Mouse (Mus musculus): ENCODE data around the gene Arl6. TPM values are rescaled to one million over a fixed set of nuclear protein-coding genes. Genes with fewer than 3 reads are reported as not detected.

Arl6 gene
- polyA plus RNA-seq (2012; rRNA removed), result 0.93 and 0.97 TPM in 2 replicates

DNA sequence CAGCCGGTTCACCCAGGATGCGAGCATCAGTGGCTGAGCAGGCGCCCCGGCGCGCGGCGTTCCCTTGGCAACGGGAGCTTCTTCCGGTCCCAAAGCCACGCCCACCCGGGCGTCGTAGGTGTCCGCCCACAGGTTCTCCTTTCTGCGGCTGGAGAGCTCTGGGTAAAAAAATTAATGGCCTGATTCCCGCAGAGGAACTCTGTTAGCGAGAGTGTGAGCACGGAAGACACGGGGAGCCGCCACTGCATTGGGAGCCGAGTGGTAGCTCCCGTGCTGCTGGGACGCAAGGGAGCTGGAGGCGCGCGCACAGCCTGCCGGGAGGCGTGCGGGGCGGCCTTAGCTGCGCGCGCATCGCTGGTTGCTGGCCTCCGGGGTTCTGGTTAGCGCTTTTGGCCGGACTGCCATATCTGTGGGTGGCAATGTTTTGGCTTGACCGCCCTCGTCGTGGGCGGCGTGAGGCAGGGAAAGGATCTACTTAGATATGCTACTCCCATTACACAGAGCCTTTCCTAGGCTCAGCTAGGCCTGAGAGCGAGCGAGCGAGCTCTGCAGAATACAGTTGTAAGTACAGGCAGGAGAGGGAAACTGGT lies at the start of gene Arl6:
Arl6 (minus strand) TSS at position 290 of the 590 bp plus-strand sequence.
- Histone ChIP-seq H3K36me3 (ENCODE audit: control insufficient read depth, insufficient read depth, low read length) (no peaks in the 10 kb centered on the region), H3K4me1 (replicated peaks; ENCODE audit: control insufficient read depth, insufficient read depth, low read length) (peaks cover 5% of the 10 kb centered on the region; the same call in 1 of the 2 replicates), H3K4me3 (ENCODE audit: control insufficient read depth, insufficient read depth, low read length) (peak within 1 kb of the TSS; percentile 64), H3K27me3 (ENCODE audit: control insufficient read depth, insufficient read depth, low read length) (no peaks in the 10 kb centered on the region), H3K27ac (ENCODE audit: control insufficient read depth, insufficient read depth, low read length) (no peak within 1 kb of the TSS)
- no peak for TF ChIP-seq POLR2A (IDR thresholded peaks at IDR 0.05; ENCODE audit: control insufficient read depth, extremely low read depth, insufficient read depth, low read length, poor library complexity)
- peak; percentile 90 for DNase-seq
- WGBS, result 1% methylated on average over 46 of the region's 46 CpGs

DNA sequence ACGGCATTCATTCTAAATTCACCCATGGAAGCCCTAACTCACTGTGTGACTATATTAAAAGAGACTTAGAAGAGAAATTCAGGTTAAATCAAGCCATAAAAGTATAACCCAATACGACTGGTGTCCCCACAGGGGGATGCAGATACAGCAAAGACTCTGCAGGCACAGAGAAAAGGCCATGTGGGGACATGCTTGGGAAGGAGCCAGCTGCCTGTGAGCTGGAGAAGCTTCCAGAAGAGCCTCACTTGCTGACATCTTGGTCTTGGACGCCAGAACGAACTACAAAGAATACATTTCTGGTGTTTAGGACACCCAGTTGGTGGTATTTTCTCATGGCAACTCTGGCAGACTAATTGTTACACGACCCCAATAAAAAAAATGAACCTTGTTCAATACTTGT lies 45.9 kb upstream of the Arl6 start:
- no peak overlapping the region for H3K27ac ChIP-seq (ENCODE audit: control insufficient read depth, insufficient read depth, low read length)
- TF ChIP-seq POLR2A (IDR thresholded peaks at IDR 0.05; ENCODE audit: control insufficient read depth, extremely low read depth, insufficient read depth, low read length, poor library complexity), result no peak
- no peak for TF ChIP-seq CTCF (IDR thresholded peaks at IDR 0.05; ENCODE audit: borderline replicate concordance, control insufficient read depth, extremely low read depth, insufficient read depth, low read length, poor library complexity)
- no peak for DNase-seq
- no peak overlapping the region for H3K4me3 ChIP-seq (ENCODE audit: control insufficient read depth, insufficient read depth, low read length)
- no peaks in the 10 kb centered on the region for H3K4me1 ChIP-seq (replicated peaks; ENCODE audit: control insufficient read depth, insufficient read depth, low read length)
- WGBS, result 75% methylated on average over 5 of the region's 5 CpGs
- no peaks in the 10 kb centered on the region for H3K27me3 ChIP-seq (ENCODE audit: control insufficient read depth, insufficient read depth, low read length)
- H3K36me3 ChIP-seq (ENCODE audit: control insufficient read depth, insufficient read depth, low read length), result no peaks in the 10 kb centered on the region

DNA sequence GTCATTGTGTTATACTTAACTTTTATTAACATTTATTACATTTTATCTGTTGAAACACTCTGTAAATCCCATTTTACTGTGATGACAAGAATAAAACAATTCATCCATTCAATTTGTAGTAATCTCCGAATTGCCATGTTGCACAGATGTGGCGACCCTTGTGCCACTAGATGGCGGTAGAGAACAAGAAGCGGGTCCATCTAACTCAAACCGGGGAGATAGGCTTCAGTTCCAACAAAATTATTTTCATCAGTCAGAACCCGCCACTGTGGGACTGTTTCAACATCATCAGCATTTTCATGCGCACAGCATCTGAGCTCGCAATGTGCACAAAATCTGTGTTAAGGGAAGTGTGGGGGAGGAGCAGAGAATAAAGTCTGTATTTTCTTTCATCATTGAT lies 44.2 kb upstream of the Arl6 start:
- no peaks in the 10 kb centered on the region for H3K27me3 ChIP-seq (ENCODE audit: control insufficient read depth, insufficient read depth, low read length)
- no peaks in the 10 kb centered on the region for H3K4me1 ChIP-seq (replicated peaks; ENCODE audit: control insufficient read depth, insufficient read depth, low read length)
- peak; percentile 37 for DNase-seq
- TF ChIP-seq POLR2A (IDR thresholded peaks at IDR 0.05; ENCODE audit: control insufficient read depth, extremely low read depth, insufficient read depth, low read length, poor library complexity), result no peak
- TF ChIP-seq CTCF (IDR thresholded peaks at IDR 0.05; ENCODE audit: borderline replicate concordance, control insufficient read depth, extremely low read depth, insufficient read depth, low read length, poor library complexity), result no peak
- H3K27ac ChIP-seq (ENCODE audit: control insufficient read depth, insufficient read depth, low read length), result no peak overlapping the region
- H3K36me3 ChIP-seq (ENCODE audit: control insufficient read depth, insufficient read depth, low read length), result no peaks in the 10 kb centered on the region
- no peak overlapping the region for H3K4me3 ChIP-seq (ENCODE audit: control insufficient read depth, insufficient read depth, low read length)
- WGBS, result 7% methylated on average over 8 of the region's 8 CpGs

DNA sequence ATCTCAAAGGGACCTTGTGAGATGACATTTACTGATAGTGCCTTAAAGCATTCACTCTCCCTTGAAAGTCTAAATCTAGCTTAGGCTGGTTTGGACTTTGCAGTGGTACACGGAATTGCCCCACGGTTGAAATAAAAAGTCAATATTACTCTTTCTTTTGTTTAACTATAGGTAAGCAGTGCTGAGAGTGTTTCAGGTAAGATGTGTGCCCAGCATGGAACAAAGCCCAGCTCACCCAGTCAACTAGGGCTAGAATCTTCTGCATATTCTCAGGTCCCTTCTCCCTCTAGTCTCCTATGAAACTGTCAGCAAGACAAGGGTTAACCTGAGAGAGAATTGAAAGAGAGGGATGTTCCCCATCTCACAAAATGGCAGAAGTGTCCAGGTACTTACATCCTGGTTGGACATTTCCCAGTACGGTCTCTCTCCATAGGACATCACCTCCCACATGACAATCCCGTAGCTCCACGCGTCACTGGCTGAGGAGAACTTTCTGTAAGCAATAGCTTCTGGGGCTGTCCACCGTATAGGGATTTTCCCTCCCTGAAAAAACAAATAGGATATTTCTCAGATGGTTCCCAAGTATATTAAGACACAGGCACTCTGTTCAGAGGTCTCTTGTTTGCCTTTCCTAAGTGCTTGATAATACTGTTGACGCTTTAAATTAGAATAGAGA lies 43.2 kb upstream of the Arl6 start:
- no peak for TF ChIP-seq CTCF (IDR thresholded peaks at IDR 0.05; ENCODE audit: borderline replicate concordance, control insufficient read depth, extremely low read depth, insufficient read depth, low read length, poor library complexity)
- TF ChIP-seq POLR2A (IDR thresholded peaks at IDR 0.05; ENCODE audit: control insufficient read depth, extremely low read depth, insufficient read depth, low read length, poor library complexity), result no peak
- Histone ChIP-seq H3K27ac (ENCODE audit: control insufficient read depth, insufficient read depth, low read length) (no peak overlapping the region), H3K4me3 (ENCODE audit: control insufficient read depth, insufficient read depth, low read length) (no peak overlapping the region), H3K36me3 (ENCODE audit: control insufficient read depth, insufficient read depth, low read length) (no peaks in the 10 kb centered on the region), H3K27me3 (ENCODE audit: control insufficient read depth, insufficient read depth, low read length) (no peaks in the 10 kb centered on the region), H3K4me1 (replicated peaks; ENCODE audit: control insufficient read depth, insufficient read depth, low read length) (no peaks in the 10 kb centered on the region)
- WGBS, result 89% methylated on average over 8 of the region's 8 CpGs
- no peak for DNase-seq

DNA sequence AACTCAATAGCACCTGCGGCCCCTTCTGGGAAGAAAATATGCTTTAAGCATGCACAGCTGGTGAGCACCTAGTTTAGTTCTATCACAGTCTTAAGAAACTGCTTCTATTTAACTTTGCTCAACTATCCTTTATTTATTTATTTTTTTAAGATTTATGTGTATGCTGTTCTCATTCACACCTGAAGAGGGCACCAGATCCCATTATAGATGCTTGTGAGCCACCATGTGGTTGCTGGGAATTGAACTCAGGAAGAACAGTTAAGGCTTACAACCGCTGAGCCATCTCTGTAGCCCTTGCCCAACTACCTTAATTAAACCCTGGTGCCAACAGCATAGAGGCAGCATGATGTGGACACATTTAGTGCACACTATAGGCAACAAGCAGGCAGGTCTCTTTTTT lies 27.7 kb upstream of the Arl6 start:
- Histone ChIP-seq H3K27me3 (ENCODE audit: control insufficient read depth, insufficient read depth, low read length) (no peaks in the 10 kb centered on the region), H3K36me3 (ENCODE audit: control insufficient read depth, insufficient read depth, low read length) (no peaks in the 10 kb centered on the region), H3K4me3 (ENCODE audit: control insufficient read depth, insufficient read depth, low read length) (no peak overlapping the region), H3K27ac (ENCODE audit: control insufficient read depth, insufficient read depth, low read length) (no peak overlapping the region), H3K4me1 (replicated peaks; ENCODE audit: control insufficient read depth, insufficient read depth, low read length) (no peaks in the 10 kb centered on the region)
- no peak for TF ChIP-seq POLR2A (IDR thresholded peaks at IDR 0.05; ENCODE audit: control insufficient read depth, extremely low read depth, insufficient read depth, low read length, poor library complexity)
- TF ChIP-seq CTCF (IDR thresholded peaks at IDR 0.05; ENCODE audit: borderline replicate concordance, control insufficient read depth, extremely low read depth, insufficient read depth, low read length, poor library complexity), result no peak
- DNase-seq, result no peak
- WGBS, result 93% methylated on average over 2 of the region's 2 CpGs

DNA sequence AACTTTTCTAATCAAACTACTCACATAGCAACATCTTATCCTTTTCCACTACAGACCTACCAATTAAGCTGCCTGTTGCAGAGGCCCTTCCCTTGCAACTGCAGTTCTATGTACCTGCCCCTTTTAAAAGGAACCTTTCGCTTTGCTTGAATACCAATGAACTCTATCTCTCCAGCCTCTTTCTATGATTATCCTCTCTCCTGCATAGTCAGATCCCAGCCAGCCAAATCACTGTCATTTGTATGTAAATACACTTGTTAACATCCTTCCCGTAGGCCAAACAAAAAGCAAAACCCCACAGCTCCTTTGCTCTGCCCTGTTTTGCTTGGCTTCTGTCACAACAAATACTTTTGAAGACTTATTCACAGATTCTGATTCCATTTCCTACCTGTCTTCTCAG lies 4.6 kb upstream of the Arl6 start:
- Histone ChIP-seq H3K4me3 (ENCODE audit: control insufficient read depth, insufficient read depth, low read length) (no peak overlapping the region), H3K27me3 (ENCODE audit: control insufficient read depth, insufficient read depth, low read length) (no peaks in the 10 kb centered on the region), H3K36me3 (ENCODE audit: control insufficient read depth, insufficient read depth, low read length) (no peaks in the 10 kb centered on the region), H3K4me1 (replicated peaks; ENCODE audit: control insufficient read depth, insufficient read depth, low read length) (peaks cover 2% of the 10 kb centered on the region; the same call in 1 of the 2 replicates), H3K27ac (ENCODE audit: control insufficient read depth, insufficient read depth, low read length) (no peak overlapping the region)
- DNase-seq, result no peak
- WGBS, result 92% methylated on average over 2 of the region's 2 CpGs
- TF ChIP-seq POLR2A (IDR thresholded peaks at IDR 0.05; ENCODE audit: control insufficient read depth, extremely low read depth, insufficient read depth, low read length, poor library complexity), result no peak
- TF ChIP-seq CTCF (IDR thresholded peaks at IDR 0.05; ENCODE audit: borderline replicate concordance, control insufficient read depth, extremely low read depth, insufficient read depth, low read length, poor library complexity), result no peak
